13 mouse cellular contexts compared by ENCODE assay signal in genomic region chr14:29113852-29114450, GRCm38 (mm10).
A peak's percentile ranks its signal among the peaks of the same experiment; 100 is the strongest.
DNase-seq lines count a peak whose midpoint lies in the region; ATAC-seq and TF ChIP-seq lines count a peak whose summit lies in the region.
"Had no signal": no experiment of that assay in that cellular context is flagged by ENCODE, and none has a peak within 500 bp of the region (broad histone marks: within the 10 kb centered on the region; RNA-seq: fewer than 3 reads in every experiment).

No protein-coding gene starts in this region.

- no peak for TF ChIP-seq CTCF in lung, postnatal 0 days (IDR thresholded peaks at IDR 0.05)

- peak; percentile 66 for ATAC-seq in lung, postnatal 0 days
- no peak for ATAC-seq in embryonic facial prominence, embryonic 12.5 days (ENCODE audit: insufficient number of reproducible peaks, insufficient read depth, low FRiP score, low TSS enrichment)
- no peak for ATAC-seq in limb, embryonic 15.5 days (ENCODE audit: insufficient number of reproducible peaks, low FRiP score, low TSS enrichment, low read depth)

- H3K9me3 ChIP-seq in lung, postnatal 0 days (ENCODE audit: low read length): no peaks in the 10 kb centered on the region
- no peaks in the 10 kb centered on the region for H3K9me3 ChIP-seq in embryonic facial prominence, embryonic 12.5 days
- no peaks in the 10 kb centered on the region for H3K9me3 ChIP-seq in limb, embryonic 15.5 days

- no peak overlapping the region for H3K4me3 ChIP-seq in lung, postnatal 0 days (ENCODE audit: low read depth, low read length)
- H3K4me3 ChIP-seq in embryonic facial prominence, embryonic 12.5 days: no peak overlapping the region
- no peak overlapping the region for H3K4me3 ChIP-seq in limb, embryonic 15.5 days
- H3K4me3 ChIP-seq: heart, embryonic 13.5 days; layer of hippocampus, adult 2 months had no signal

- peak; percentile 32 for DNase-seq in embryo, embryonic 10 days (ENCODE audit: low spot score)
- DNase-seq in embryo, embryonic 9.5 days (ENCODE audit: extremely low spot score): no peak
- peak; percentile 67 for DNase-seq in lung, postnatal 0 days (ENCODE audit: low spot score)
- no peak for DNase-seq in lung, postnatal 14 days
- no peak for DNase-seq in spleen, postnatal 14 days (ENCODE audit: low spot score in 2 of 2)
- DNase-seq in MN1 (ENCODE audit: low spot score): no peak
- DNase-seq: adrenal gland, postnatal 14 days; B cell, adult 2 months; thymus, postnatal 25 days had no signal

- no peak overlapping the region for H3K9ac ChIP-seq in lung, postnatal 0 days (replicated peaks; ENCODE audit: low read depth)
- no peak overlapping the region for H3K9ac ChIP-seq in embryonic facial prominence, embryonic 12.5 days
- H3K9ac ChIP-seq in limb, embryonic 15.5 days: no peak overlapping the region
- H3K9ac ChIP-seq: heart, embryonic 13.5 days had no signal

- no peak overlapping the region for H3K4me2 ChIP-seq in lung, postnatal 0 days (replicated peaks; ENCODE audit: low read depth, low read length)
- no peak overlapping the region for H3K4me2 ChIP-seq in embryonic facial prominence, embryonic 12.5 days (replicated peaks)
- H3K4me2 ChIP-seq in limb, embryonic 15.5 days: no peak overlapping the region
- H3K4me2 ChIP-seq: heart, embryonic 13.5 days had no signal

- H3K36me3 ChIP-seq in lung, postnatal 0 days (ENCODE audit: insufficient read depth, low read length): no peaks in the 10 kb centered on the region
- no peaks in the 10 kb centered on the region for H3K36me3 ChIP-seq in embryonic facial prominence, embryonic 12.5 days
- H3K36me3 ChIP-seq in limb, embryonic 15.5 days: no peaks in the 10 kb centered on the region
- H3K36me3 ChIP-seq: heart, embryonic 13.5 days had no signal

- no peaks in the 10 kb centered on the region for H3K27me3 ChIP-seq in lung, postnatal 0 days (replicated peaks; ENCODE audit: insufficient read depth, low read length)
- no peaks in the 10 kb centered on the region for H3K27me3 ChIP-seq in embryonic facial prominence, embryonic 12.5 days
- H3K27me3 ChIP-seq in limb, embryonic 15.5 days: no peaks in the 10 kb centered on the region
- H3K27me3 ChIP-seq: heart, embryonic 13.5 days had no signal

- no peak for TF ChIP-seq EP300 in lung, postnatal 0 days (IDR thresholded peaks at IDR 0.05)

- WGBS in lung, postnatal 0 days: 31% methylated on average over 9 of the region's 9 CpGs
- WGBS in embryonic facial prominence, embryonic 12.5 days: 25% methylated on average over 9 of the region's 9 CpGs
- WGBS in limb, embryonic 15.5 days: 33% methylated on average over 9 of the region's 9 CpGs

- H3K27ac ChIP-seq in lung, postnatal 0 days (ENCODE audit: low read length): peak overlapping the region; percentile 7; the same call in 1 of the 2 replicates
- peak overlapping the region; percentile 58; the same call in 1 of the 2 replicates for H3K27ac ChIP-seq in embryonic facial prominence, embryonic 12.5 days
- 0 out of 2 replicates have a peak overlapping the region, but pooled peaks have one; percentile 22 for H3K27ac ChIP-seq in limb, embryonic 15.5 days
- H3K27ac ChIP-seq: heart, embryonic 13.5 days; layer of hippocampus, adult 2 months had no signal

- H3K4me1 ChIP-seq in lung, postnatal 0 days (ENCODE audit: insufficient read depth, low read depth, low read length): no peaks in the 10 kb centered on the region
- peaks cover 5% of the 10 kb centered on the region for H3K4me1 ChIP-seq in embryonic facial prominence, embryonic 12.5 days
- H3K4me1 ChIP-seq in limb, embryonic 15.5 days: peaks cover 10% of the 10 kb centered on the region; the same call in 1 of the 2 replicates
- H3K4me1 ChIP-seq: heart, embryonic 13.5 days had no signal

Comparison
In these comparisons a context has a peak if more than half of its experiments do, and no peak if none do; other contexts are left out.
1. DNase-seq: peak in embryo, embryonic 10 days (single experiment) and lung, postnatal 0 days (single experiment); none in embryo, embryonic 9.5 days (single experiment), lung, postnatal 14 days (single experiment), spleen, postnatal 14 days (0 of 2) and MN1 (single experiment).
2. H3K27ac ChIP-seq: peak in every context shown above with its lines; median percentile 58 in embryonic facial prominence, embryonic 12.5 days; 22 in limb, embryonic 15.5 days; 7 in lung, postnatal 0 days.